Mouse (Mus musculus) layer of hippocampus, adult 9-11 months (tissue): ENCODE data around the gene Vat1.
"Not testable (repeated sequence)": the region's sequence is repeated elsewhere in the genome, so short reads cannot be mapped to it uniquely, and the experiment has no call there.

Experiments
- DNase-seq: peaks from one replicate; pipeline ENCODE4 v3.0.0; 2022

The Vat1 gene

DNA sequence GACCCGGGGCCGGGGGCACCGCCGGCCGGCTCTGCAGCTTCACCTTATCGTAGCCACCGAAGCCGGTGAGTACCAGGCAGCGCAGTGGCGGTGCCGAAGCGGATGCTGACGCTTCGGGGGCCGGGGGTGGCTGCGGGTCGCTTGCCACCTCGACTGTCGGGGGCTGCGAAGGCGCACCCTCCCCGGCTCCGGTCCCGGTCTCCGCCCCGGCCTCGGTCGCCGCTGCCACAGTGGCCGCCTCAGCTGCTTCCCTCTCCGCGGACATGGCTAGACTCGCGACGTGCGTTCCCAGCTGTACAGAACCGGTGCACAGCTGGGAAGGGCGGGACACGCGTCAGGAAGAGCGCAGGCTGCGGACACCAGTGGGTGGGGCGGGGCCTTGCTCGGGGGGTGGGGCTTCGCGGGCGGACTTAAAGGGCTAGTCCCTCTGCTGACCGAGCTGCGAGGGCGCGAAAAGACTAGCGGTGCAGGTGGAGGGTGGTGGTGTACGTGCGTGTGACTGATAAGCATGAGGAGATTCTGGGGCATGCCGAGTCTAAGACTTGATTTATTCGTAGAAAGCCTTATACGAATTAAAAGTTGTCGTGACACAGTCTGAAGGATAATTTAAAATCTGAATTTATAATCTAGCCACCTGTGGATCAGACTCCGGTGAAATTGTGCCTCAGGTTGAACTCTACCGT, at the start of gene Vat1:
Vat1 (minus strand) TSS at position 362 of the 683 bp plus-strand sequence.
- DNase-seq, result peak; percentile 68

DNA sequence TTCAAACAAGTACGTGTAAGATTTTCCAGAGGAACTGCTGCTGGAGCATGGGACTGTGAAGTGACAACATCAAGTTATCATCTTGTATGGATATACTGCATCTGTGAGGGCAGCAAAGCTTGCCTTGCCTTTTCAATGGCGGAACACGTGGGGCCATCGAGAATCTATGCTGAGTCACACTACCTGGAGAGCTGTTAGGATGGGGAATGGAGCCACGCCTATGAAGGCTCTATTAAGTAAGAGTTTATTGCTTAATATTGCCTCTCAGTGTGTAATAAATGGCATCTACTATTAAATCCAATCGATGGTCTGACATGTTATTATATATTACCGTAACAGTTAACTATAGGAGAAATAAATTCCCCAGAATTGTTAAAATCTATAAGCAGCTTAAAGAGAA, 41.1 kb upstream of the Vat1 start:
- DNase-seq, result no peak

DNA sequence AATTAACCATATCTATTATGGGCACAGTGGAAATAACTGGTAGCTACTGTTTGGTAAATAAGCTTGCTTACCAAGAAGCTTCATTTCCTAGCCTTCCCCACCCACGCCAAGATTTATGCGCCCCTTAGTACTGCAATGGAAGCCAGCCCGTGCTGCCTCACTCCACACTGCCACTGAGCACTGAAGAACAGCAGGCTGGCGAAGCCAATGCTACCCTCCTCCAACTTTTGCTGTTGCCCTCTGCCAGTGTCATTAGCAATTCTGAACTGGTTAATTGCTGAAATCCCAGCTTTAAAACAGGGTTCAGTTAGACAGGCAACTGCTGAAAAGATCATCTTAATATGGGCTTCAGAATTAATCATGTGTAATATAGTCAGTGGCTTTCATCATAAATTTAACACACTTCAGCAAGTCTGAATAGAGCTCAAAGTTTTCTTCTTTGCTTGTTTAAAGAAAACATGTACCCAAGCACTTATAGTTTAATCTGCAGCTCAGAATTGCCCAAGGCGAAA, 40.3 kb upstream of the Vat1 start:
- no peak for DNase-seq

DNA sequence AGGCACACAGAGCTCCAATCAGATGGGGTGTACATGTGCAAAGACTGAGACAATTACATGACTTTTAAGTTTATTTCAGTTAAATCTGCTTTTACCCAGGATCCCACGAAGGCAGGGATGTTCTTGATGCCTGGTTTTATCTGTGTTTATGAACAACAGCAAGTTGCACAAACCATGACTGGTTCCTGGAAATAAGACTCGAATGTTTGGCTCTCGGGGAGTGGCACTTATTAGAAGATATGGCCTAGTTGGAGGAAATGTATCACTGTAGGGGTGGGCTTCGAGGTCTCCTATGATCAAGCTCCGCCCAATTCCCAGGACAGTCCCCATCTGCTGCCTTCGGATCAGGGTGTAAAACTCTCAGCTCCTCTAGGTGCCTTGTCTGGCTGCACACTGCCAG, 20.1 kb upstream of the Vat1 start:
- no peak for DNase-seq

DNA sequence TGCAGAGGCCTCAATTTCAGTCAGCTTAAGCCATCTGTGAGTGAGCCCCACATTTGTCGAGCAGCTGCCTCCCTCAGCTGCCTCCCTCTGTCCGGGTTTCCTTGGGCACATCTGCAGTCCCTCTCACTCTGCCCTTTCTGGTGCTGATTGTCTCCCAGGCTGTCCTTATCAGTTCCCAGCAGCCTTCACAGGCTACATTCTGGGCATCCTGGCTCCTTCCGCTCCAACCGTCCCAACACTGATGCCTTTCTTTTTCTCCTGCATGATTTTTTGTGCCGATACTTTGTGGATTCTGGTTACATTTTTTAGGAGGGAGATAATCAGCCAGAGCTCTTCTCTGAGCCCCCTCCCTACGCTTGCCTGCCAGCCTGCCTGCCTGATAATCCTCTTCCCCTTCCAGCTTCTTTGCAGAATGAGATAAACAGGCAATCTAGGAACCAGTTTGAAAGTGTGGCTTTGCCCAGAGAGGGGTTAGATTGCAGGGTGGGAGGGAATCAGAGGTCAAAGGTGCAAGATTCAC, 19.5 kb upstream of the Vat1 start:
- no peak for DNase-seq

DNA sequence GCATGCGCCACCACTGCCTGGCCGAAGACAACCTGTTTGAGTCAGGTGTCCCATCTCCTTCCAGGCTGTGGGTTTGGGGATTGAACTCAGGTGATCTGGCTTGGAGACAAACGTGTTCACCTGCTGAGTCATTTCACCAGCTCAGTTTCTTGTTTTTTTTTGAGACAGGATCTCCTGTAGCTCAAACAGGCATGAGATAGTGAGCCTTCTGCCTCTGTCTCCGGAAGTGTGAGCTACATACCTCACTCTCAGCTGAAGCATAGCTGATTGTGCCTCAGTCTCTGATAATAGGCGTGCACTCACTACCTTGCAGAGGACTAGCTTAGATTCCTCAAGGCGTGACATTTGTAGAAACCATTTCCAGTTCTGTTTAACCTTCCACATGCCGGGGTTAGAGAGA, 18.8 kb upstream of the Vat1 start:
- DNase-seq, result no peak

DNA sequence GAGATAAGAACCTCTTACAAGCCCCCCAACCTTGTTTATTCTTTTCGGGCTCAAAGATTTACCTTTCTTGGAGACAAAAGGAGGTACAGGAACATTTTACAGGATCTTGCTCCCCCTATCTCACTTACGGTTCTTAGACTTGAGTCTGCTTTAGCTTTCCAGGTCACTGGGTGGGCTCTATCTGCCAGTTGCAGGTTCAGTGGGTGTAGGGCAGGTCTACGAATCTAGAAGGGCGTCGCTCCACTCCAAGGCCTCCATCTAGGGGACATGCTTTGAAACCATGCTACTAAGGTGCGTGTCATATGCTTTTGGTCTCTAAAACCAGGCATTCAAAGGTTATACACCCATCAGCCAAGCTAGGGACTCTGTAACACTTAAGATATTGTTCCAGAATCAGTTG, 18.2 kb upstream of the Vat1 start:
- DNase-seq, result no peak

DNA sequence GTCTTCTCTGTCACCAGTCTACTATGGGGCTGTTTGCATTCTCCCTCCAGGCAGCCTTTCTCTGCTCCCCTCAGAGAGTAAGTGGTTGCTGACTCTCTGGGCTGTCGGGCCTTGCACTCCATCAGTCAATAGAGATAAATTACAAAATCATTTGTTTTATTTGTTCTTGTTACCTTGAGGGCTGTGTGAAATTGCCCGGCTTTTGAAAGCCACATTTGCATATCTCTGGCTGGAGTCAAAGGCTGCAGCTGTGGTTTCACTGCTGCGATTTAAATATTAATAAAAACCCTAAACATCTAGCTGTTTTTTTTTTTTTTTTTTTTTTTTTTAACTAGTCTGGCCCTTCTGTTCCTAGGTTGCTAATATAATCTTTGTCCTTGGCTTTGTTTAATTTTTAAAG, 17.8 kb upstream of the Vat1 start:
- DNase-seq, result no peak

DNA sequence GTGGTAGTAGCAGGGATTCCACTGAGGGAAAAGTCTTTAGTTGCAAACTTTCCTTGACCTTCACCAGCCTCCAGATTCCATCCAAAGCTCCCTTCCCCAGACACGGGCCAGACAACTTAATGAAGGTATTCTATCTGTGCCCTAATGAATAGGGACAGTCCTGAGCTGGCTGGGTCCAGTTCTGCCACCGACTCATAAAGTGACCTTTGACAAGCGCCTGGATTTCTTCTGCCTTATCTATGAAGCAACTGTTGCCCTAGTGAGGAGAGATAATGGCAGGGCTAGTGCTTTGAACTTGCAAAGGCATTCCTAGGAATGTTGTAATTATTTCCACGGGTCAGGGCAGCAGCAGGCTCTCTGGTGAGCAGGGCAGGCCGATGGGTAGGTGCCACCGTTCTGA, 14.9 kb upstream of the Vat1 start:
- DNase-seq, result no peak

DNA sequence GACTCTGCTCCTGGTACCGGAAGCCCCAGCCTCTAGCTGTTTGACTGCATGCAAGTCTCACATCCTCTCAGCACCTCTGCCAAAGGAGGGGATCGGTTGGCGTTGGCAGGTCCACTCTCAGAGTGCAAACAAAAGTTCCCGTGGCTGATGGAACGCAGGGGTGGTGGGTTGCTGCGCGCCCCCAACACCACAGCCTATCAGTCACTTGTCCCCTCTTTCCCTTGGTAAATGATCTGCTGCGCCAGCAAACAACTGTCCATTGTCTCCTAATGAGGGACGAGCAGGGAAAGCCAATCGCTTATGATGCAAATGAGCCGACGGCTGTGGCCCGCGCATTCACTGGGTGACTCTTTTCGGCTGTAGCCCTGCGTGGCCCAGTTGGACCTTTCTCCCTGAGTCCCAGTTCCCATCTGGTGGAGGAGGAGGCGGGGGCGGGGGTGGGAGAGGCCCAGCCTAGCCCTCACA, 13.2 kb upstream of the Vat1 start:
- DNase-seq, result peak; percentile 34

DNA sequence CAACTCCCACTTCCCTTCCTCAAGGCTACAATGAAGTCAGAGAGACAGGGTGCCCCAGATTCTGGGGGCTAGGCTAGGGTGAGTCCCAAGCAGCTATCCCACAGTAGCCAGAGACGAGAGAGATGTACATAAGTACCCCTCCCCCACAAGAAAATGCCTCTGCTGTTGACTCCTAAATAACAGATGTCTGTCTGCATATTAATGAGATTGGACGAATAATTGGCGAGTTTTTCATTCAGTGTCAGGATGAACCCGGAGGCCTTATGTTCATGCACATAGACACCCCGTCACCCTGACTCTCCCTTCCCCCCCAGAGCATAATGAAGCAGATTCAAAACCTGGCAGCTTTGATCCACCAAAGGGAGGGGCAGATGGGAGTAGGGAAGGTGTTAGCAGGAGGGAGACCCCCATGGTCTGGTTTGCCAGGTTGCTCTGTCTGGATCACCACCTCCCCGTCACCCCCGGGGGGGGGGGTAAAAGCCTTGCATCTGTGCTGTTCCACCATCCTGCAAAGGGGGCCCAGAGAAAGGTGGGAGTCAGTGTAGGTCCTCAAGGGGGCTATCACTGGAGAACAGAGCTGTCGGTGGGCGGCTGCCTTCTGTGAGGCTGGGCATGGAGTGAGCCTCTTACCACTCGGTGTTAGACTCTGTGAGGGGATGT, 11.7 kb upstream of the Vat1 start:
- no peak for DNase-seq

DNA sequence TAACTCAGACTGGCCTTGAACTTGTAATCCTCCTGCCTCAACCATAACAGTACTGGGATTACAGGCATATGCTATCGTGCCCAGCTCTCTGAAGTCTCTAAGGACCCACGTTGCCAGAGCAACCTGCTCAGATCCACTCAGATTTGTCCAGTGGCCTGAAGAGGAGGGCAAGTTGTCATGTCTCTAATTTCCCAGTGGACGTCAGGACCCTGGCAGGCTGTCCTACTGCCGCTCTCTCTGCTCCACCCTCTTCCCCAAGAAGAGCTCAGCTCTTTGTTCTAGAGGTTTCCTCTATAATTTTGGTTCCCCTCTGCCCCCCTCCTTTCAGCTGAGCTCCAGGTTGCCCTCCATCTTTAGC, 11.1 kb upstream of the Vat1 start:
- DNase-seq, result no peak

DNA sequence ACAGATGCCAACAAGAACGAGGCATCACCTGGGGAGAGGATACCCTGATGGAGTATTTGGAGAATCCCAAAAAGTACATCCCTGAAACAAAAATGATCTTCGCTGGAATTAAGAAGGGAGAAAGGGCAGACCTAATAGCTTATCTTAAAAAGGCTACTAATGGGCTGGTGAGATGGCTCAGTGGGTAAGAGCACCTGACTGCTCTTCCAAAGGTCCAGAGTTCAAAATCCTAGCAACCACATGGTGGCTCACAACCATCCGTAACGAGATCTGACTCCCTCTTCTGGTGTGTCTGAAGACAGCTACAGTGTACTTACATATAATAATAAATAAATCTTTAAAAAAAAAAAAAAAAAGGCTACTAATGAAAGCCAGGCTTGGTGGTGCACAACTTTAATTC, 10.3 kb upstream of the Vat1 start:
- not testable (repeated sequence) for DNase-seq

DNA sequence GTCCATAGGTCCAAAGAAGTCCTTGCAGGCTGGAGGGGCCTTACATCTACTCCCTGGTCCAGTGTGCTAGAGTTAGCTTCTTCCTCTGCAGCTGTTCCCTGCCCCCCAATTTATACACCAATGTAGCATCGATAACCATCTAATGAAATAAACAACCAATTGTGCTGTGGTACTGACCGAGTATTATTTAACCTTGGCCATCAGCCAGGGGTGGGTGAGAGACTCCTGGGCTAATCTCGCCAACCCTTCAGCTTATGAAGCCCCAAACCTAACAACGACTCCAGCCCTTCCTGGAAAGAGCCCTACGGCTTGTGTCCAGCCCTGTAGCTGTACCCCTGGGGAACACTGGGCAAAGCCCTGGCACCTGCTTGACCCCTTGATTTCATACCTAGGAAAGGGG, 8.3 kb upstream of the Vat1 start:
- no peak for DNase-seq

DNA sequence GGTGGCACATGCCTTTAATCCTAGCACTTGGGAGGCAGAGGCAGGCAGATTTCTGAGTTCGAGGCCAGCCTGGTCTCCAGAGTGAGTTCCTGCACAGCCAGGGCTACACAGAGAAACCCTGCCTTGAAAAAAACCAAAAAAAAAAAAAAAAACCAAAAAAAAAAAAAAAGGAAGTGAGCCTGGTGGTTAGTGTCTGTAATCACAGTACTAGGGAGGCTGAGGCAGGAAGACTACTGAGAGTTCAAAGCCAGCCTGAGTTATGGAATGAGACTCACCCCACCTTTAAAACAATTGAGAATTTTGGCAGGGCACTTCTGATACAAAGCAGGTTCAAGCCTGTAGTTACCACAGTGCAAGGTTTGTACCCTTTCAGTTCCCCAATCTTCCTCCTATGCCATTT, 7.7 kb upstream of the Vat1 start:
- not testable (repeated sequence) for DNase-seq

DNA sequence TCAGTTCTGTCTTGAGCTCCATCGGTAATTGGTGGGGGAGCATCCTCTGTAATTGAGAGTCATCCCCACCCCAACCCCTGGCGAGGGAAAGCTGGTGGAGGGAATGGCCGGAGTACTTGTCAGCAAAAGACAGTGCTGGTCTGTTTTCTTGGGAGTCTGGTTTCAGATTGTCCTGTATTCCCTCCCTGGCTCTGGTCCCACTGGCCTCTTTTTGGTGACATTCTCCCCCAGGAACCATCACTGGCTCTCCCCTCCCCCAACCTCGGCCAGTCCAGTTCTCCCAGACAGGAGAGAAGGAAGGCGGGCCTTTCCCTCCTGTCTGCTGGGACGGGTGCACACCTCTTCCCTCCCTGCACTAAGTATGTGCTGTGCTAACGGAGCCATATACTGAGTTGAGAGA, 6.3 kb upstream of the Vat1 start:
- no peak for DNase-seq

DNA sequence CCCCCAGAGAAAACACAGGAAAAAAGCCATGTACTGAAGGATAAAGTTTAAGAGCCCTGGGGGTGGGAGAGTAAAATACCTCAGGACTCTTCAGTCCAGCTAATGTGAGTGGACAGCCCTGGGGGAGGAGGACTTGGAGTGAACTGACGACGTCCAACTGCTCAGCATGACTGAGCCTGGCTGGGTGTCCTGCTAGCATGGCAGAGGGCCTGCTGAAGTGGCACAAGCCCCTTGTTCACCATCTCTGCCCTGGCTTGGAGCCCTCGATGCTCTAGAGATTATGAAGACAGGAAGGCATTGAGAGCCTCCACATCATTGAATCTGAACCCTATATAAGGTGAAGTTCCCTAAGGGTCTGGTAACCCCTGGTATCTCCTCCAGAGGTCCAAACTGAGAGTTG, 5.9 kb upstream of the Vat1 start:
- no peak for DNase-seq

DNA sequence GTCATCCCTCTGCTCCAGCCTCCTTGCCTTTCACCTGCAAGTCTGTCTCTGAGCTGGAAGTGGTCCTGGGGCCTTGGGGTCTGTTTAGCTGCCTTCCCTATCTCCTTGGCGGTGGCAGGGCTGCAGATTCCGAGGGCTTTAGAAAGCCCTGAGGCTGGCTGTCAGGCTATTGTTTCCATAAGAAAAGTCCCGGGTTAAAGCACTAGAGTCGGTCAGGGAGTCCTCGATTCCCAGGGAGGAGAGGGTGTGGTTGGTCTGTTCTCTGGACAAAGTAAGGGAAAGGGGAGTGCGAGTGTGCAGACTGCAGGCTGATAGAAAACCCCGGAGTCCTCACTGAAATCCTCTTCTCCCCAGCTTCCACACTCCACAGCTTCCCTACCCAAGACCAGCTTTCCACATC, 4.2 kb upstream of the Vat1 start:
- no peak for DNase-seq

DNA sequence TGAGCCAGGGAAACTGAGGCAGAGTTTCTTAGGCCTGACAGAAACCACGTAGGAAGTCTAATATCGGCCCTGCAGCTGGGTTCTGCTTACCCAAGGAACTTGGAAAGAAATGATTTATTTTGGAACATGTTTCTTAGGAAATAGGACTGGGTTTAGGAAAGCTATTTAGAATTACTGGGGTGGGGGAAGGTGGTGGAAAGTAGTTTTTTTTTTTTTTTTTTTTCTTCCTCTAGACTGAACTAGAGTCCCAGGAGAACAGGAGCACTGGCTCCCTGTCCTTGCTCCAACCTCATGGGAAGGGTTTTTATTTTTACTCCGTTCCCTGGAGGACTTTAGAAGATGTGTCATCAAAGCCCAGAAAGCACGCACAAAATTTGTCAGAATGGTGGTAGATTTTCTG, 3.1 kb upstream of the Vat1 start:
- no peak for DNase-seq

DNA sequence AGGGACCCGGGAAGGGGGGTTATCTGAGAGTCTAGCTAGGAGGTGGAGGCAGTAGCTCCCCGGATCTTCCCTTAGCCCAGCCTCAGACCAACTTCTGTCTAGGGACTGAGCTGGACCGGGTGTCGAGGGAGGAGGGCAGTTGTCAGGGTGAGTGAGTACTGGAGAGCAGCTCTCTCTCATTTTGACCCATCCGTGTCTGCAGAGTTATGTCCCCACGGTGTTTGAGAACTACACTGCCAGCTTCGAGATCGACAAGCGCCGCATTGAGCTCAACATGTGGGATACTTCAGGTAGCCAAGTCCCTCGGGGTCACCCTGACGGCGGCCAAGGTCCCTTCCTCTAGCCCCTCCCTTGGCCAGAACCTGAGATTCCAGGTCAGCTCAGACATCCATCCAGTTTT, 2.7 kb upstream of the Vat1 start:
- no peak for DNase-seq

DNA sequence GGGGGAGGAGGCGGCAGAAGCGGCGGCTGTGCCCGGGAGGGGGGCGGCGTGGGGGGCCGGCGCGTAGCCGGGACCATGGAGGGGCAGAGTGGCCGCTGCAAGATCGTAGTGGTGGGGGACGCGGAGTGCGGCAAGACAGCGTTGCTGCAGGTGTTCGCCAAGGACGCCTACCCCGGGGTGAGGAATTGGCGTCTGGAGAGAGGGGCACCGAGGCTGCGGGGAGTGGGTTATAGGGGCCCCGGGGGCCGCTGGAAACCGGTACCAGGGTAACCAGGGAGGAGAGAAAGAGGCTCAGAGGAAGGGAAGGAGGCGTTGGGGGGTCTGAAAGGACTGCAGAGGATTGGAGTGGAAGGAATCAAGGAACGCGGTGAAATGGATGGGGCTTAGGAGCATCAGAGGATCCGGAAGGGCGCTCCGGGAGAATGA, 2.2 kb upstream of the Vat1 start:
- no peak for DNase-seq

DNA sequence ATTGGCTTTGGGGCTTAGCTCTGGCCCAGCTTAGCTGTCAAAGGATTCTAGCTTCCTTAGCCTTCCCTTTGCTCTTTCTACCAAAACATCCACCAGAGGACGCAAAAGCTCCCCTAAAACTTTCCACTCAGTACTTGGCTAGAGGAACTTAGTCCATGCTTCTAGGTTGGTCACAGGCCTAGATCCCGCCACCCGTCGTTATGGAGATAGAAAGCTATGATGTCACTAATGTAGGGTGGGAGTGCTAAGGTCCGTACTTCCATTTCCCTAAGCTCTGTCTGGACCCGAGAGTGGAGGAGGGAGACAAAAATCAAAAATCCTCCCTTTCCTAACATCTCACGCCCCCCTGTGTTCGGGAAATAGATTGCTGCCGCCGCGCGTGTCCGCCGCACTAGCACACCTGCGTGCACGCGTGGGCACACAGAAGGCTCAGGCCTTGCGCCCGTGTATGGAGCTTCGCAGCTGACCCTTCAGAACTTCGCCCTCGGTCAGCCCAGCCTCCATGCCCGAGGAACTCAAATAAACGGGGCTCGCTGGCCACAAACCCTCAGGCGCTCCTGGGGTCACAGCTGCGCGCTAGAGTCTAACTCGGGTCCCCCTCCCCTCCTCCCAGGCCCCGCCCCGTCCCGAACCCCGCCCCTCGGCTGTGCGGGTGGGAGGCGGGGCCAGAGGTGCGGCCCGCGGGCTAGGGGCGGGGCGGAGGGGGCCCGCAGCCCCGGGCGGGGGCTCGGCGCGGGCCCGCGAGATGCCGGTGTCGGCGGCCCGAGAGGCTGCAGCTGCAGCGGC, 1.6 kb upstream of the Vat1 start:
- DNase-seq, result peak; percentile 79

DNA sequence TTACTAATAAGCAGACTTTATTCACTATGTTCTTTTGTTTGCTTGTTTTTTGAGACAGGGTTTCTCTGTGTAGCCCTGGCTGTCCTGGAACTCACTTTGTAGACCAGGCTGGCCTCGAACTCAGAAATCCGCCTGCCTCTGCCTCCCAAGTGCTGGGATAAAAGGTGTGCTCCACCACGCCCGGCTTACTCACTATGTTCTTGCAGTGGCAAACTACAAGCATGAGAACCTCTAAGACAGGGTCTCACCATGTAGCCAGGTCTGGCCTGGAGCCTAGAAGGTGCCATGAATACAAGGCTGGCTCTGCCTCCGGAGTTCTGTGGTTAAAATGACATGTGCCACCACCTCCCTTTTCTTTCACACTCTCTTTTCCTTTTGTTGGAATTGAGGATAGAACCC, 521 bp upstream of the Vat1 start:
- DNase-seq, result not testable (repeated sequence)
